Mouse (Mus musculus): ENCODE results near the gene Pou2f1. TPM values are rescaled to one million over a fixed set of nuclear protein-coding genes. Genes with fewer than 3 reads are reported as not detected.

Pou2f1 gene
- polyA plus RNA-seq, 1 experiment, result 7.4 TPM

- no peak overlapping the region for H3K27ac ChIP-seq (ENCODE audit: insufficient read depth, low read length)
- H3K4me1 ChIP-seq (ENCODE audit: control insufficient read depth, insufficient read depth, low read length), result no peaks in the 10 kb centered on the region
- H3K4me3 ChIP-seq (ENCODE audit: insufficient read depth, low read length), result peak overlapping the region; percentile 44; the same call in 1 of the 2 replicates
- TF ChIP-seq POLR2A (IDR thresholded peaks at IDR 0.05; ENCODE audit: extremely low read depth, insufficient read depth, low read length), result no peak
- TF ChIP-seq CTCF (IDR thresholded peaks at IDR 0.05; ENCODE audit: extremely low read depth, insufficient read depth, low read length), result no peak
These were observed 158.0 kb downstream of the Pou2f1 start for GRCm38 (mm10) chr1:165844466-165844951.

- H3K27ac ChIP-seq (ENCODE audit: insufficient read depth, low read length), result no peak overlapping the region
- no peak overlapping the region for H3K4me3 ChIP-seq (ENCODE audit: insufficient read depth, low read length)
- TF ChIP-seq POLR2A (IDR thresholded peaks at IDR 0.05; ENCODE audit: extremely low read depth, insufficient read depth, low read length) (no peak), CTCF (IDR thresholded peaks at IDR 0.05; ENCODE audit: extremely low read depth, insufficient read depth, low read length) (no peak)
- no peaks in the 10 kb centered on the region for H3K4me1 ChIP-seq (ENCODE audit: control insufficient read depth, insufficient read depth, low read length)
These were observed 158.9 kb downstream of the Pou2f1 start for GRCm38 (mm10) chr1:165843586-165843985.

- no peaks in the 10 kb centered on the region for H3K4me1 ChIP-seq (ENCODE audit: control insufficient read depth, insufficient read depth, low read length)
- no peak overlapping the region for H3K27ac ChIP-seq (ENCODE audit: insufficient read depth, low read length)
- no peak overlapping the region for H3K4me3 ChIP-seq (ENCODE audit: insufficient read depth, low read length)
- TF ChIP-seq CTCF (IDR thresholded peaks at IDR 0.05; ENCODE audit: extremely low read depth, insufficient read depth, low read length) (no peak), POLR2A (IDR thresholded peaks at IDR 0.05; ENCODE audit: extremely low read depth, insufficient read depth, low read length) (no peak)
These were observed 160.3 kb downstream of the Pou2f1 start for GRCm38 (mm10) chr1:165842170-165842569.

GRCm38 (mm10) chr1:165840548-165841230, 161.8 kb downstream of the Pou2f1 start:
- H3K4me1 ChIP-seq (ENCODE audit: control insufficient read depth, insufficient read depth, low read length), result no peaks in the 10 kb centered on the region
- TF ChIP-seq CTCF (IDR thresholded peaks at IDR 0.05; ENCODE audit: extremely low read depth, insufficient read depth, low read length) (no peak), POLR2A (IDR thresholded peaks at IDR 0.05; ENCODE audit: extremely low read depth, insufficient read depth, low read length) (no peak)

GRCm38 (mm10) chr1:165839201-165839600, 163.3 kb downstream of the Pou2f1 start:
- TF ChIP-seq POLR2A (IDR thresholded peaks at IDR 0.05; ENCODE audit: extremely low read depth, insufficient read depth, low read length) (no peak), CTCF (IDR thresholded peaks at IDR 0.05; ENCODE audit: extremely low read depth, insufficient read depth, low read length) (no peak)
- H3K4me1 ChIP-seq (ENCODE audit: control insufficient read depth, insufficient read depth, low read length), result no peaks in the 10 kb centered on the region
- H3K4me3 ChIP-seq (ENCODE audit: insufficient read depth, low read length), result no peak overlapping the region
- H3K27ac ChIP-seq (ENCODE audit: insufficient read depth, low read length), result no peak overlapping the region

More at GRCm38 (mm10) chr1:165840548-165841230, 161.8 kb downstream of the Pou2f1 start:
- H3K4me3 ChIP-seq (ENCODE audit: insufficient read depth, low read length), result peak overlapping the region; percentile 10; the same call in 1 of the 2 replicates
- H3K27ac ChIP-seq (ENCODE audit: insufficient read depth, low read length), result no peak overlapping the region

- H3K4me1 ChIP-seq (ENCODE audit: control insufficient read depth, insufficient read depth, low read length), result no peaks in the 10 kb centered on the region
- no peak overlapping the region for H3K4me3 ChIP-seq (ENCODE audit: insufficient read depth, low read length)
- no peak overlapping the region for H3K27ac ChIP-seq (ENCODE audit: insufficient read depth, low read length)
These were observed 164.9 kb downstream of the Pou2f1 start for GRCm38 (mm10) chr1:165837546-165837945.

GRCm38 (mm10) chr1:165836461-165836860, 166.0 kb downstream of the Pou2f1 start:
- Histone ChIP-seq H3K27ac (ENCODE audit: insufficient read depth, low read length) (no peak overlapping the region), H3K4me1 (ENCODE audit: control insufficient read depth, insufficient read depth, low read length) (no peaks in the 10 kb centered on the region), H3K4me3 (ENCODE audit: insufficient read depth, low read length) (no peak overlapping the region)
- TF ChIP-seq CTCF (IDR thresholded peaks at IDR 0.05; ENCODE audit: extremely low read depth, insufficient read depth, low read length), result no peak
- no peak for TF ChIP-seq POLR2A (IDR thresholded peaks at IDR 0.05; ENCODE audit: extremely low read depth, insufficient read depth, low read length)

More at GRCm38 (mm10) chr1:165837546-165837945, 164.9 kb downstream of the Pou2f1 start:
- TF ChIP-seq CTCF (IDR thresholded peaks at IDR 0.05; ENCODE audit: extremely low read depth, insufficient read depth, low read length) (no peak), POLR2A (IDR thresholded peaks at IDR 0.05; ENCODE audit: extremely low read depth, insufficient read depth, low read length) (no peak)

- H3K27ac ChIP-seq (ENCODE audit: insufficient read depth, low read length), result no peak overlapping the region
- no peak overlapping the region for H3K4me3 ChIP-seq (ENCODE audit: insufficient read depth, low read length)
- TF ChIP-seq POLR2A (IDR thresholded peaks at IDR 0.05; ENCODE audit: extremely low read depth, insufficient read depth, low read length) (no peak), CTCF (IDR thresholded peaks at IDR 0.05; ENCODE audit: extremely low read depth, insufficient read depth, low read length) (no peak)
- H3K4me1 ChIP-seq (ENCODE audit: control insufficient read depth, insufficient read depth, low read length), result no peaks in the 10 kb centered on the region
These were observed 167.9 kb downstream of the Pou2f1 start for GRCm38 (mm10) chr1:165834633-165834975.

GRCm38 (mm10) chr1:165833910-165834632, 168.4 kb downstream of the Pou2f1 start:
- TF ChIP-seq POLR2A (IDR thresholded peaks at IDR 0.05; ENCODE audit: extremely low read depth, insufficient read depth, low read length) (no peak), CTCF (IDR thresholded peaks at IDR 0.05; ENCODE audit: extremely low read depth, insufficient read depth, low read length) (no peak)
- H3K27ac ChIP-seq (ENCODE audit: insufficient read depth, low read length), result no peak overlapping the region
- no peaks in the 10 kb centered on the region for H3K4me1 ChIP-seq (ENCODE audit: control insufficient read depth, insufficient read depth, low read length)
- H3K4me3 ChIP-seq (ENCODE audit: insufficient read depth, low read length), result no peak overlapping the region
